Mouse (Mus musculus) lung, postnatal 4 days (tissue): ENCODE measurements around the gene Plxna2.

Experiments used
- DNase-seq, 2 experiments: peaks; one replicate each; pipeline ENCODE4 v3.0.0; 2021

Gene Plxna2

DNA sequence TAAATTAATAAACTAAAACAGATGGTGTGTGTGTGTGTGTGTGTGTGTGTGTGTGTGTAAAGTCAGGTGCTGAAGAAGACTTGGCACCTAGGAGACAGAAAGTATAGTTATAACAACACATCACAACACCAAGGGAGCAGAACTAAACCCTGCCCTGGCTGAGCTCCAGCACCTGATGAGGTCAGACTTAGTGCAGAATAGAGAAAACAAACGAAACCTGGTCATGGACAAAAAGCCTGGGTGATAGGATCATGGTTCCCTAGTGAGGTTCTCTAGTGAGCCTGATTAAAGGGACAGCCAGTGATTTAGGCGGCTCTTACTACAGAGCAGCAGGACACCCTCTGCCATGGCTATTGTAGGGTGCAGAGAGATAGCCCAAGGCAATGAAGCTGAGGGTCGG lies 218.2 kb downstream of the Plxna2 start:
- DNase-seq = no peak

DNA sequence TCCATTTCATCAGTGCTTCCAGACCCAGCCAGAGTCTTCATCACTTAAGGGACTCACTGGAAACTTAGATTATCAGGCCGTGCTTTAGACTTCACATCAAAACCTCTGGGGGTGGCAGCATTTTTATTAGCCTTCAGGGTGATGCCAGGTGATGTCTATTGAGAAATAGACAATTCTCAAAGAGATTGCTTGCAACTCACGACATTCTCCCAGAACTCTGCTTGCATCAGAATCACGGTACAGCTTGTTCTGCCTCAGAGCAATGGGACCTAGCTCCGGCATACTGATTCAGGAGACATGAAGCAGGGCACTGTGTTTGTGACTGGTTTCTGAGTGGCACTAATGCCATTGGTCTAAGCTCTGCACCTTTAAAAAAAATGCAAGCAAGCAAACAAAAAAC lies 218.7 kb downstream of the Plxna2 start:
- DNase-seq = no peak

DNA sequence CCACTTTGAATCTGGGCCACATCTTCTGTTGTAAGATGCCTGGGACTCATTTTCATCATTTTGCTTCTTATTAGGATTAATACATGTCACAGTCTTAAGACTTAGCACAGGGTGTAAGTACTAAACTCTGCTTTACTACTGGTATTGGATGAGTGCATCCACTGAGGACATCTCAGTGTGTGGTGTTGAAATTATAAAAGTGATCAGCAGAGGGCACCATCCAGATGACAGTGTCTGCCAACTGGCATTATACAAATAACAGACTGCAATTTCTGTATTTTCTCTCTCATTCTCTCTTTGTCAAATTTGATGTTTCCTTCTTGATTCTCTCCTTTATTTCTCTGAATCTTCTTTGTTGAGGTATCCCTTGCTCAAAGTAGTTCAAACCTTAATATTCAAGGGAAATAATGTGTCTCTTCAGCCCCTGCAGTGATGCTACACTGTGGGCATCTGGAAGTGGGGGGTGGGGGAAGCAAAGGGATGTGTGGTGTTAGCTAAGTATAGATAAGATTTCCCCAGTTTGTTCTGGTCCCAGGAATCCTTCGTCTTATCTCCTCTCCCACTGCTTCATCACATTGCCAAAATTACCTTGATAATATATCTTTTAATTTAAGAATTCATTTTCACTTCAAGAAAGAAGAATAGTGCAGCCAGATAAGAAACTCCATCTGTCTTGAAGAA lies 221.4 kb downstream of the Plxna2 start:
- DNase-seq = peak in 1 of 2 experiments; percentile 35

DNA sequence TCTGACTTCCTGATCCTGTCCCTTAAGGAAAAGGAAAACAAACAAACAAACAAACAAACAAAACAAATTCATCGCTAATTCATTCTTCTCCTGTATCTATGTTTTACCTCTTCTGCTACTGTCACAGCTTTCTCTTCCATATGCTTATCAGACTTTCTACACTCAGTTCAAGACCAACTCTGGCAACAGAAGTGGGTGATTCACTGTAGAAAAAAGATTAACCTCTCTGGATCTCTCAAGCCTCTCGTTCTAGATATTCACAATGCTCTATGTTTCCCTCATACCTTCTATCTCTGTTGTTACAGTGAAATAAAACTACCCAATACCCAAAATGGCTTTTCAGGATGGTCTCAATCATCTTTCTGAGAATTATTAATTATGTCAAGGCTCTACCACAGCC lies 225.0 kb downstream of the Plxna2 start:
- DNase-seq = no peak

DNA sequence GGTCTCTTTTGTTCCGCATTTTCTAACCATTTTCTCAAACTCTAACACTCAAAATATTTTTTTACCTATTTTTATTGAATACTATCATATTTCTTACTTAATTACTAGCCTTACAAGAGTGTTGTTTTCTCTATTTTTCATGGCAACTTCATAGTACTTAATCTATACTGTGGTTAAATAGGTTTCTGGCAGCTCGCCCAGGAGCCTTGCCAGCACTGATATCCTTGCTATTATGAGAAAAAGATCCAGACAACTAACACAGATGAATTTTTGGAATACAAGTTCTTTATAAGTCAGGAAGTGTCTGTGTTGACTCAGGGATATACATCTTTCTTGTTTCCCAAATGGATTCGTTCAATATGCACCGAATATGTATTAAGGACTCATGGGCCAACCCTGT lies 229.0 kb downstream of the Plxna2 start:
- DNase-seq = no peak

DNA sequence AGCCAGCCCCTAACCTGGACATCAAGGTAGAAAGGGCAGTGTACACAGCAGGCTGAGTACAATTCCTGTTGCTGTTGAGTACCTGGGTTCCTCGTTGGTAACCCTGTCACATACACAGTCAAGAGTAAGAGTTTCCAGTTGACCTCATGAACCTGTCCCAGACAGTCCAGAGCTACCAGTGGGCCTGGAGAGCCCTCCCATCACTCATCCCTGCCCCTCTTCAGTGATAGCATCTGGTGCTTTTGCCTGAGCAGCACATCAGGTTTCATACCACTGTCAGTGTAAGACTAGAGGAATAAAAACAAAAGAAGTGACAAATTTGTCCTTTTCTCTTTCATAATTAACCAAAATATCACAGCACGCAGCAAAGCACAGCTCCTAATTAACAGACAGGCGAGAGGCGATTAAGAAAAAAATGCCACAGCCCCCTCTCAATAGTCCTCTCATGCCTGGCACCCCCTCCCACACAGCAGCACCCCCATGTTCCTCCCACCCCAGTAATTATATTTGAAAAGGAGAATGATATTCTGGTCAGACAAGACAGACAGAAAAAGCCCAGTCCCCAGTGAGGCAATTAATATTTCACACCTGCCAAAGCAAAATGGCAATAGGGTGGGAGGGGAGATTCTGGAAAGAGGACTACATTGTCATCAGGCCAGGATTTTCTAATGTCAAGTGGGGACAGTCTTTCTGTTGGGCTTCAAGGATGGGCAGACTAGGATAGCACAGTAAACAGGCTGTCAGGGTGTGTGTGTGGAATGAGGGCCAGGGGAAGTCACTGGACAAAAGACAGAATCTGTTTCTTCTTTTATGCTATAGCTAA lies 233.4 kb downstream of the Plxna2 start:
- no peak for DNase-seq

DNA sequence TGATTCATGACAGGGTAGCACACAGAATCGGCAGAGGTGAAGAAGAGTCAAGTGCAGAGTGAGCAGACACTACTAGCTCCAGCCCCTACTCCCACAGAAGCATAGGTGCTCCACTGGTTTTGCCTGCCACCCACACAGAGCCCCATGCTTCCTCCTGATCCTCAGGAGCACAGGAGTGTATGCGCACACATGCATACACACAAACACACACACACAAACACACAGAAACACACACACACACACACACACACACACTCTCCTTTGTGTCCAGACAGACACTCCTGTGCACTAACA lies 234.0 kb downstream of the Plxna2 start:
- no peak for DNase-seq
